Mouse (Mus musculus) bone marrow, adult 2 months (tissue): ENCODE measurements around the gene Eif3b.
A peak's percentile ranks its signal among the peaks of the same experiment; 100 is the strongest.

ENCODE experiments used
- CTCF ChIP-seq: fragments of 200-500 bp; IDR thresholded peaks from 2 replicates; pipeline ENCODE4 v1.5.1; 2011; ENCODE audit warnings: low read length, control low read depth; ENCODE audit not compliant: control insufficient read depth, insufficient read depth
- POLR2A ChIP-seq: fragments of 200-500 bp; IDR thresholded peaks from 2 replicates; pipeline ENCODE4 v1.6.1; 2011; ENCODE audit warnings: low read depth, mild to moderate bottlenecking, control low read depth, low read length, borderline replicate concordance; ENCODE audit not compliant: control insufficient read depth

DNA sequence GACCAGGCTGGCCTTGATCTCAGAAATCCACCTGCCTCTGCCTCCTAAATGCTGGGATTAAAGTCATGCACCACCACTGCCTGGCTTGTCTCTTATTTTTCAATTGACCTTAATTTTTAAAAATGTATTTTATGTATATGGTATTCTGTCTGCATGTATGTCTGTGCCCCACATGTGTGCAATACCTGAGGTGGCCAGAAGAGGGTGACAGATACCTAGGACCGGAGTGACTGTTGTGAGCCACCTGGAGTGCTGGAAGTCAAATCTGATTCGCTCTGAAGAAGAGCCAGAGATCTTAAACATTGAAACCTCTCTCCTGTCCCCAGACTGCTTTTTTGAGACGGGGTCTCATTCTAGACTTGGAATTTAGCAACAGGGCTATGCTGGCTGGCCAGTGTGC, 53.2 kb downstream of the Eif3b start:
- TF ChIP-seq CTCF (peak; percentile 76), POLR2A (no peak)
